Mouse (Mus musculus): ENCODE measurements around the gene Kcnk13. TPM values are rescaled to one million over a fixed set of nuclear protein-coding genes. Genes with fewer than 3 reads are reported as not detected.

Gene Kcnk13
- polyA plus RNA-seq, 1 experiment from 2014 or later: 0.37 TPM

- ATAC-seq (replicated peaks; ENCODE audit: low FRiP score, low TSS enrichment, low read depth): no peak
- Histone ChIP-seq H3K27ac (ENCODE audit: low read depth) (no peak overlapping the region), H3K4me1 (replicated peaks; ENCODE audit: control insufficient read depth, insufficient read depth, low read length) (no peaks in the 10 kb centered on the region), H3K4me2 (ENCODE audit: low read length) (no peak overlapping the region), H3K9ac (ENCODE audit: low read length) (no peak overlapping the region), H3K4me3 (ENCODE audit: low read depth, low read length) (no peak overlapping the region), H3K9me3 (ENCODE audit: control insufficient read depth, low read length) (no peaks in the 10 kb centered on the region), H3K27me3 (replicated peaks; ENCODE audit: control insufficient read depth, insufficient read depth, low read length) (no peaks in the 10 kb centered on the region), H3K36me3 (ENCODE audit: control insufficient read depth, insufficient read depth, low read length) (no peaks in the 10 kb centered on the region)
- no peak for DNase-seq (ENCODE audit: low spot score)
- 90% methylated on average over 5 of the region's 5 CpGs for WGBS
Observed at GRCm38 (mm10) chr12:100038741-100039262, 74.5 kb downstream of the Kcnk13 start.

GRCm38 (mm10) chr12:100042116-100042515 lies 77.8 kb downstream of the Kcnk13 start:
- WGBS: 76% methylated on average over 8 of the region's 8 CpGs
- Histone ChIP-seq H3K9me3 (ENCODE audit: control insufficient read depth, low read length) (no peaks in the 10 kb centered on the region), H3K9ac (ENCODE audit: low read length) (no peak overlapping the region), H3K4me3 (ENCODE audit: low read depth, low read length) (no peak overlapping the region), H3K36me3 (ENCODE audit: control insufficient read depth, insufficient read depth, low read length) (no peaks in the 10 kb centered on the region), H3K4me1 (replicated peaks; ENCODE audit: control insufficient read depth, insufficient read depth, low read length) (no peaks in the 10 kb centered on the region), H3K27ac (ENCODE audit: low read depth) (no peak overlapping the region), H3K27me3 (replicated peaks; ENCODE audit: control insufficient read depth, insufficient read depth, low read length) (no peaks in the 10 kb centered on the region), H3K4me2 (ENCODE audit: low read length) (no peak overlapping the region)
- ATAC-seq (replicated peaks; ENCODE audit: low FRiP score, low TSS enrichment, low read depth): no peak
- no peak for DNase-seq (ENCODE audit: low spot score)

- no peaks in the 10 kb centered on the region for H3K4me1 ChIP-seq (replicated peaks; ENCODE audit: control insufficient read depth, insufficient read depth, low read length)
- ATAC-seq (replicated peaks; ENCODE audit: low FRiP score, low TSS enrichment, low read depth): no peak
- no peaks in the 10 kb centered on the region for H3K36me3 ChIP-seq (ENCODE audit: control insufficient read depth, insufficient read depth, low read length)
- H3K27ac ChIP-seq (ENCODE audit: low read depth): no peak overlapping the region
- H3K27me3 ChIP-seq (replicated peaks; ENCODE audit: control insufficient read depth, insufficient read depth, low read length): no peaks in the 10 kb centered on the region
- WGBS: 49% methylated on average over 4 of the region's 4 CpGs
- no peak for DNase-seq (ENCODE audit: low spot score)
- no peak overlapping the region for H3K9ac ChIP-seq (ENCODE audit: low read length)
- H3K4me2 ChIP-seq (ENCODE audit: low read length): no peak overlapping the region
- H3K4me3 ChIP-seq (ENCODE audit: low read depth, low read length): no peak overlapping the region
- H3K9me3 ChIP-seq (ENCODE audit: control insufficient read depth, low read length): peaks cover 3% of the 10 kb centered on the region; the same call in 1 of the 2 replicates
Observed at GRCm38 (mm10) chr12:100044704-100045103, 80.4 kb downstream of the Kcnk13 start.

GRCm38 (mm10) chr12:100050552-100050951 lies 86.3 kb downstream of the Kcnk13 start:
- peaks cover 3% of the 10 kb centered on the region; the same call in 1 of the 2 replicates for H3K9me3 ChIP-seq (ENCODE audit: control insufficient read depth, low read length)
- WGBS: 65% methylated on average over 7 of the region's 7 CpGs
- ATAC-seq (replicated peaks; ENCODE audit: low FRiP score, low TSS enrichment, low read depth) (no peak), DNase-seq (ENCODE audit: low spot score) (peak; percentile 28)
- no peak overlapping the region for H3K4me3 ChIP-seq (ENCODE audit: low read depth, low read length)
- no peaks in the 10 kb centered on the region for H3K36me3 ChIP-seq (ENCODE audit: control insufficient read depth, insufficient read depth, low read length)
- H3K4me1 ChIP-seq (replicated peaks; ENCODE audit: control insufficient read depth, insufficient read depth, low read length): no peaks in the 10 kb centered on the region
- no peaks in the 10 kb centered on the region for H3K27me3 ChIP-seq (replicated peaks; ENCODE audit: control insufficient read depth, insufficient read depth, low read length)
- no peak overlapping the region for H3K4me2 ChIP-seq (ENCODE audit: low read length)
- H3K9ac ChIP-seq (ENCODE audit: low read length): no peak overlapping the region
- H3K27ac ChIP-seq (ENCODE audit: low read depth): no peak overlapping the region

GRCm38 (mm10) chr12:100053617-100054016 lies 89.3 kb downstream of the Kcnk13 start:
- Histone ChIP-seq H3K4me3 (ENCODE audit: low read depth, low read length) (no peak overlapping the region), H3K9me3 (ENCODE audit: control insufficient read depth, low read length) (no peaks in the 10 kb centered on the region), H3K27ac (ENCODE audit: low read depth) (no peak overlapping the region), H3K27me3 (replicated peaks; ENCODE audit: control insufficient read depth, insufficient read depth, low read length) (no peaks in the 10 kb centered on the region), H3K4me1 (replicated peaks; ENCODE audit: control insufficient read depth, insufficient read depth, low read length) (no peaks in the 10 kb centered on the region), H3K4me2 (ENCODE audit: low read length) (no peak overlapping the region), H3K36me3 (ENCODE audit: control insufficient read depth, insufficient read depth, low read length) (no peaks in the 10 kb centered on the region), H3K9ac (ENCODE audit: low read length) (no peak overlapping the region)
- 82% methylated on average over 5 of the region's 5 CpGs for WGBS
- no peak for ATAC-seq (replicated peaks; ENCODE audit: low FRiP score, low TSS enrichment, low read depth)
- peak; percentile 15 for DNase-seq (ENCODE audit: low spot score)

GRCm38 (mm10) chr12:100061071-100061470 lies 96.8 kb downstream of the Kcnk13 start:
- no peaks in the 10 kb centered on the region for H3K36me3 ChIP-seq (ENCODE audit: control insufficient read depth, insufficient read depth, low read length)
- no peak overlapping the region for H3K4me3 ChIP-seq (ENCODE audit: low read depth, low read length)
- ATAC-seq (replicated peaks; ENCODE audit: low FRiP score, low TSS enrichment, low read depth): no peak
- no peaks in the 10 kb centered on the region for H3K4me1 ChIP-seq (replicated peaks; ENCODE audit: control insufficient read depth, insufficient read depth, low read length)
- no peak overlapping the region for H3K9ac ChIP-seq (ENCODE audit: low read length)
- H3K27ac ChIP-seq (ENCODE audit: low read depth): no peak overlapping the region
- H3K27me3 ChIP-seq (replicated peaks; ENCODE audit: control insufficient read depth, insufficient read depth, low read length): no peaks in the 10 kb centered on the region
- no peaks in the 10 kb centered on the region for H3K9me3 ChIP-seq (ENCODE audit: control insufficient read depth, low read length)
- no peak for DNase-seq (ENCODE audit: low spot score)
- 87% methylated on average over 10 of the region's 10 CpGs for WGBS
- H3K4me2 ChIP-seq (ENCODE audit: low read length): no peak overlapping the region

- Histone ChIP-seq H3K4me1 (replicated peaks; ENCODE audit: control insufficient read depth, insufficient read depth, low read length) (no peaks in the 10 kb centered on the region), H3K4me2 (ENCODE audit: low read length) (no peak overlapping the region), H3K9me3 (ENCODE audit: control insufficient read depth, low read length) (no peaks in the 10 kb centered on the region), H3K27ac (ENCODE audit: low read depth) (no peak overlapping the region), H3K36me3 (ENCODE audit: control insufficient read depth, insufficient read depth, low read length) (no peaks in the 10 kb centered on the region), H3K4me3 (ENCODE audit: low read depth, low read length) (no peak overlapping the region), H3K27me3 (replicated peaks; ENCODE audit: control insufficient read depth, insufficient read depth, low read length) (no peaks in the 10 kb centered on the region), H3K9ac (ENCODE audit: low read length) (no peak overlapping the region)
- ATAC-seq (replicated peaks; ENCODE audit: low FRiP score, low TSS enrichment, low read depth) (no peak), DNase-seq (ENCODE audit: low spot score) (no peak)
Observed at GRCm38 (mm10) chr12:100061826-100062225, 97.5 kb downstream of the Kcnk13 start.

GRCm38 (mm10) chr12:100062584-100062983 lies 98.3 kb downstream of the Kcnk13 start:
- no peak for DNase-seq (ENCODE audit: low spot score)
- no peak for ATAC-seq (replicated peaks; ENCODE audit: low FRiP score, low TSS enrichment, low read depth)
- Histone ChIP-seq H3K9ac (ENCODE audit: low read length) (no peak overlapping the region), H3K4me2 (ENCODE audit: low read length) (no peak overlapping the region), H3K9me3 (ENCODE audit: control insufficient read depth, low read length) (no peaks in the 10 kb centered on the region), H3K27ac (ENCODE audit: low read depth) (no peak overlapping the region), H3K4me3 (ENCODE audit: low read depth, low read length) (no peak overlapping the region), H3K36me3 (ENCODE audit: control insufficient read depth, insufficient read depth, low read length) (no peaks in the 10 kb centered on the region), H3K27me3 (replicated peaks; ENCODE audit: control insufficient read depth, insufficient read depth, low read length) (no peaks in the 10 kb centered on the region), H3K4me1 (replicated peaks; ENCODE audit: control insufficient read depth, insufficient read depth, low read length) (no peaks in the 10 kb centered on the region)
- WGBS: 77% methylated on average over 3 of the region's 3 CpGs

- Histone ChIP-seq H3K4me2 (ENCODE audit: low read length) (no peak overlapping the region), H3K4me3 (ENCODE audit: low read depth, low read length) (no peak overlapping the region), H3K9ac (ENCODE audit: low read length) (no peak overlapping the region), H3K36me3 (ENCODE audit: control insufficient read depth, insufficient read depth, low read length) (no peaks in the 10 kb centered on the region), H3K27me3 (replicated peaks; ENCODE audit: control insufficient read depth, insufficient read depth, low read length) (no peaks in the 10 kb centered on the region), H3K9me3 (ENCODE audit: control insufficient read depth, low read length) (no peaks in the 10 kb centered on the region), H3K27ac (ENCODE audit: low read depth) (no peak overlapping the region), H3K4me1 (replicated peaks; ENCODE audit: control insufficient read depth, insufficient read depth, low read length) (no peaks in the 10 kb centered on the region)
- DNase-seq (ENCODE audit: low spot score) (no peak), ATAC-seq (replicated peaks; ENCODE audit: low FRiP score, low TSS enrichment, low read depth) (no peak)
- 73% methylated on average over 3 of the region's 3 CpGs for WGBS
Observed at GRCm38 (mm10) chr12:100065109-100065508, 100.8 kb downstream of the Kcnk13 start.
